Comparison of ENCODE assay signal across 8 mouse cellular contexts in genomic region chr9:102777631-102778591, GRCm38 (mm10). TPM values are rescaled to one million over a fixed set of nuclear protein-coding genes. Genes with fewer than 3 reads are reported as not detected.
DNase-seq lines count a peak whose midpoint lies in the region; ATAC-seq and TF ChIP-seq lines count a peak whose summit lies in the region.

No protein-coding gene starts in this region.

- no peaks in the 10 kb centered on the region for H3K36me3 ChIP-seq in midbrain, embryonic 10.5 days
- H3K36me3 ChIP-seq in midbrain, postnatal 0 days (ENCODE audit: insufficient read depth, low read length) = no peaks in the 10 kb centered on the region
- H3K36me3 ChIP-seq in intestine, postnatal 0 days (ENCODE audit: control insufficient read depth, insufficient read depth) = no peaks in the 10 kb centered on the region

- peaks cover 32% of the 10 kb centered on the region for H3K4me1 ChIP-seq in midbrain, embryonic 10.5 days
- no peaks in the 10 kb centered on the region for H3K4me1 ChIP-seq in midbrain, postnatal 0 days (ENCODE audit: insufficient read depth, low read length)
- peaks cover 10% of the 10 kb centered on the region for H3K4me1 ChIP-seq in intestine, postnatal 0 days (replicated peaks; ENCODE audit: control insufficient read depth, insufficient read depth, low read length)

- H3K9ac ChIP-seq in midbrain, postnatal 0 days (replicated peaks; ENCODE audit: low read length, poor library complexity, severe bottlenecking) = no peak overlapping the region
- no peak overlapping the region for H3K9ac ChIP-seq in intestine, postnatal 0 days (ENCODE audit: low read depth, low read length)

- H3K9me3 ChIP-seq in midbrain, embryonic 10.5 days (replicated peaks) = no peaks in the 10 kb centered on the region
- no peaks in the 10 kb centered on the region for H3K9me3 ChIP-seq in midbrain, postnatal 0 days (ENCODE audit: low read length)
- H3K9me3 ChIP-seq in intestine, postnatal 0 days (ENCODE audit: control insufficient read depth) = no peaks in the 10 kb centered on the region

- TF ChIP-seq CTCF in midbrain, postnatal 0 days (IDR thresholded peaks at IDR 0.05) = no peak
- no peak for TF ChIP-seq CTCF in intestine, postnatal 0 days (IDR thresholded peaks at IDR 0.05; ENCODE audit: low read depth)

- 65% methylated on average over 18 of the region's 18 CpGs for WGBS in midbrain, embryonic 10.5 days
- WGBS in midbrain, postnatal 0 days = 72% methylated on average over 18 of the region's 18 CpGs
- 37% methylated on average over 18 of the region's 18 CpGs for WGBS in intestine, postnatal 0 days

- no peak overlapping the region for H3K4me3 ChIP-seq in midbrain, embryonic 10.5 days
- no peak overlapping the region for H3K4me3 ChIP-seq in midbrain, postnatal 0 days (ENCODE audit: low read depth, low read length)
- H3K4me3 ChIP-seq in intestine, postnatal 0 days (ENCODE audit: low read depth, low read length) = no peak overlapping the region

- no peaks in the 10 kb centered on the region for H3K27me3 ChIP-seq in midbrain, embryonic 10.5 days (ENCODE audit: low read depth, poor library complexity, severe bottlenecking)
- H3K27me3 ChIP-seq in midbrain, postnatal 0 days (ENCODE audit: insufficient read depth, low read length) = no peaks in the 10 kb centered on the region
- H3K27me3 ChIP-seq in intestine, postnatal 0 days (replicated peaks; ENCODE audit: control insufficient read depth, insufficient read depth, low read length) = no peaks in the 10 kb centered on the region

- peak overlapping the region; percentile 49; the same call in 1 of the 2 replicates for H3K27ac ChIP-seq in midbrain, embryonic 10.5 days (replicated peaks)
- no peak overlapping the region for H3K27ac ChIP-seq in midbrain, postnatal 0 days (ENCODE audit: low read depth, low read length)
- peak overlapping the region; percentile 36 for H3K27ac ChIP-seq in intestine, postnatal 0 days (ENCODE audit: low read depth, low read length)

- no peak for ATAC-seq in midbrain, postnatal 0 days (ENCODE audit: low FRiP score)
- ATAC-seq in intestine, postnatal 0 days = no peak
- ATAC-seq in CD4-positive, CD25-positive, alpha-beta regulatory T cell, adult 4 months = no peak

- H3K4me2 ChIP-seq in midbrain, postnatal 0 days (ENCODE audit: low read depth, low read length, poor library complexity, severe bottlenecking) = no peak overlapping the region
- no peak overlapping the region for H3K4me2 ChIP-seq in intestine, postnatal 0 days (replicated peaks; ENCODE audit: low read depth)

- no peak for DNase-seq in midbrain, embryonic 10.5 days (ENCODE audit: low spot score)
- DNase-seq in midbrain, postnatal 0 days (ENCODE audit: low spot score) = no peak
- DNase-seq in gastrocnemius, adult 18-20 months (ENCODE audit: low spot score) = peak; percentile 36
- DNase-seq in lung, adult 18-20 months = peak; percentile 77 to 84
- no peak for DNase-seq in retina, embryonic 14.5 days (ENCODE audit: low spot score)
- DNase-seq in cerebellum, adult 8-10 months = no peak

RNA-seq across cellular contexts. Expression of gene Ryk, which starts 56.8 kb away (rescaled TPM):
- polyA plus RNA-seq in midbrain, embryonic 10.5 days (2016; fragmentation: Nextera tagmentation; extraction: Ambion mirVana) = 12.9 and 13.7 TPM in 2 replicates
- 39.2 and 43.0 TPM in 2 replicates for total RNA-seq in midbrain, postnatal 0 days (2014; rRNA removed)
- polyA plus RNA-seq in midbrain, postnatal 0 days (2015; fragmentation: Nextera tagmentation; extraction: Ambion mirVana) = 7.9 and 9.5 TPM in 2 replicates
- 10 to 100 TPM; 47.9 to 49.8 TPM for total RNA-seq in gastrocnemius, adult 18-20 months (2021)
- 22.3 and 23.9 TPM in 2 replicates for polyA plus RNA-seq in intestine, postnatal 0 days (2015; fragmentation: Nextera tagmentation; extraction: Ambion mirVana)
- 1 to 10 TPM; 1.2 to 2.0 TPM for polyA plus RNA-seq in CD4-positive, CD25-positive, alpha-beta regulatory T cell, adult 4 months (2017; shearing (Covaris generic))

Comparison
In these comparisons a context has a peak if more than half of its experiments do, and no peak if none do; other contexts are left out.
1. DNase-seq: peak in gastrocnemius, adult 18-20 months (single experiment) and lung, adult 18-20 months (2 of 2); none in midbrain, embryonic 10.5 days (single experiment), midbrain, postnatal 0 days (single experiment), retina, embryonic 14.5 days (single experiment) and cerebellum, adult 8-10 months (single experiment).